Mouse (Mus musculus): Measurements from ENCODE around the gene Sgo2a. TPM values are rescaled to one million over a fixed set of nuclear protein-coding genes. Genes with fewer than 3 reads are reported as not detected.

The Sgo2a gene
- polyA plus RNA-seq, 1 experiment: 1.6 TPM

DNA sequence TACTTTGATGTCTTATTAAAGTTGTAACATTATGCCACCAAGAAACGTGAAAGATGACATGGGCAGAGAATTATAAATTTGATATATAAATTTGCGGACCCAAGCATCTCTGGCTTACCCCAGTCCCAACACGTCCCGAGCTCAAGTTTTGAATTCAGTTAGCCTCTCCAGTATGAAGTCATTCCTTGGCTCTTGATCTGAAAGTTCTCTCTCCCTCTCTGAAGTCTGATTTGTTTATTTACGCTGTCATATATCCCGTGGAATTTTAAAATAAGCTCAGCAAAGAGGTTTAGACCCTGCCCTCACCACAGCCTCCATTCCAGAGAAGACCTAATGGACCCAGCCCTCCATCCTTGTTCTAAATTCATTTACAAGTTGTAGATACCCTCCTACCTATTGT lies 73.4 kb downstream of the Sgo2a start:
- Histone ChIP-seq H3K79me2 (ENCODE audit: control insufficient read depth, insufficient read depth) (no peaks in the 10 kb centered on the region), H3K36me3 (ENCODE audit: control insufficient read depth, insufficient read depth) (peaks cover 32% of the 10 kb centered on the region), H3K4me2 (ENCODE audit: low read depth) (no peak overlapping the region), H3K4me3 (no peak overlapping the region), H3ac (ENCODE audit: control insufficient read depth, insufficient read length) (no peak overlapping the region), H3K27me3 (ENCODE audit: control insufficient read depth, insufficient read depth, insufficient read length) (no peaks in the 10 kb centered on the region)
- TF ChIP-seq USF1 (IDR thresholded peaks at IDR 0.05; ENCODE audit: low read depth): no peak

DNA sequence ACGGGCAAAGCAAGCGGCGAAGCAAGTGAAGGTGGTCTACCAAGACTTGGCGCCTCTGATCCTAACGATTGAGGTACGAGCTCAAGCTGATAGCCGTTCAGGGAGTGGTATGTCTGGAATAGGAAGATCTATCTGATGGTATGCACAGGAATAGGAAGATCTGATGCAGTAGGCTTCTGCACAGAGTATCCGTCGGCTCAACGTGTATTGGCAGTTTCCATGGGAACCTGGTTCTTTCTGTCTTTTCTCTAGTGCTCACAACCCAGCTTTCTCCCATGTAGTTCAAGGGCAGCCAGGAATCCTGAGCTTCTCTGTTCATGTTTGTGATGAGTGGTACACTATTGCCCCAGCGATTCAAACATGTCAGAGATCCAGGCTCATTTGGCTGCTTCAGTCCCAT lies 74.3 kb downstream of the Sgo2a start:
- Histone ChIP-seq H3ac (ENCODE audit: control insufficient read depth, insufficient read length) (no peak overlapping the region), H3K27me3 (ENCODE audit: control insufficient read depth, insufficient read depth, insufficient read length) (no peaks in the 10 kb centered on the region), H3K4me2 (ENCODE audit: low read depth) (no peak overlapping the region), H3K79me2 (ENCODE audit: control insufficient read depth, insufficient read depth) (no peaks in the 10 kb centered on the region), H3K36me3 (ENCODE audit: control insufficient read depth, insufficient read depth) (peaks cover 28% of the 10 kb centered on the region), H3K4me3 (no peak overlapping the region)
- TF ChIP-seq E2F4 (IDR thresholded peaks at IDR 0.05; ENCODE audit: insufficient read depth): no peak
- TF ChIP-seq SRF (IDR thresholded peaks at IDR 0.05; ENCODE audit: control insufficient read depth, insufficient read length, low read depth): no peak
- TF ChIP-seq TCF3 (IDR thresholded peaks at IDR 0.05; ENCODE audit: insufficient read length, low read depth): no peak
- no peak for TF ChIP-seq POLR2A (IDR thresholded peaks at IDR 0.05; ENCODE audit: insufficient read length, low read depth)
- TF ChIP-seq TCF12 (IDR thresholded peaks at IDR 0.05; ENCODE audit: insufficient read depth, poor library complexity, severe bottlenecking): no peak
- TF ChIP-seq USF1 (IDR thresholded peaks at IDR 0.05; ENCODE audit: low read depth): no peak
- TF ChIP-seq CEBPB (IDR thresholded peaks at IDR 0.05; ENCODE audit: insufficient read depth, poor library complexity, severe bottlenecking): no peak
- TF ChIP-seq MYOG (IDR thresholded peaks at IDR 0.05; ENCODE audit: control insufficient read depth in 1 of 3, insufficient read depth in 1 of 3, insufficient read length in 2 of 3, low read depth in 2 of 3): no peak
- no peak for TF ChIP-seq MYOD1 (IDR thresholded peaks at IDR 0.05; ENCODE audit: control insufficient read depth in 1 of 3, insufficient read length in 2 of 3, low read depth in 2 of 3)

GRCm38 (mm10) chr1:58071006-58071405 lies 75.2 kb downstream of the Sgo2a start:
- Histone ChIP-seq H3K36me3 (ENCODE audit: control insufficient read depth, insufficient read depth) (peaks cover 27% of the 10 kb centered on the region), H3K79me2 (ENCODE audit: control insufficient read depth, insufficient read depth) (no peaks in the 10 kb centered on the region), H3ac (ENCODE audit: control insufficient read depth, insufficient read length) (no peak overlapping the region), H3K4me2 (ENCODE audit: low read depth) (no peak overlapping the region), H3K4me3 (no peak overlapping the region), H3K27me3 (ENCODE audit: control insufficient read depth, insufficient read depth, insufficient read length) (no peaks in the 10 kb centered on the region)
- TF ChIP-seq POLR2AphosphoS2 (IDR thresholded peaks at IDR 0.05; ENCODE audit: insufficient read length, low read depth) (no peak), TCF3 (IDR thresholded peaks at IDR 0.05; ENCODE audit: insufficient read length, low read depth) (no peak), CEBPB (IDR thresholded peaks at IDR 0.05; ENCODE audit: insufficient read depth, poor library complexity, severe bottlenecking) (no peak), E2F4 (IDR thresholded peaks at IDR 0.05; ENCODE audit: insufficient read depth) (no peak), REST (IDR thresholded peaks at IDR 0.05; ENCODE audit: insufficient read depth, insufficient read length) (no peak), MAX (IDR thresholded peaks at IDR 0.05; ENCODE audit: low read depth) (no peak), USF1 (IDR thresholded peaks at IDR 0.05; ENCODE audit: low read depth) (no peak), TCF12 (IDR thresholded peaks at IDR 0.05; ENCODE audit: insufficient read depth, poor library complexity, severe bottlenecking) (no peak), MYOD1 (IDR thresholded peaks at IDR 0.05; ENCODE audit: control insufficient read depth in 1 of 3, insufficient read length in 2 of 3, low read depth in 2 of 3) (no peak), MYOG (IDR thresholded peaks at IDR 0.05; ENCODE audit: control insufficient read depth in 1 of 3, insufficient read depth in 1 of 3, insufficient read length in 2 of 3, low read depth in 2 of 3) (no peak), POLR2A (IDR thresholded peaks at IDR 0.05; ENCODE audit: insufficient read length, low read depth) (no peak), SRF (IDR thresholded peaks at IDR 0.05; ENCODE audit: control insufficient read depth, insufficient read length, low read depth) (no peak)

DNA sequence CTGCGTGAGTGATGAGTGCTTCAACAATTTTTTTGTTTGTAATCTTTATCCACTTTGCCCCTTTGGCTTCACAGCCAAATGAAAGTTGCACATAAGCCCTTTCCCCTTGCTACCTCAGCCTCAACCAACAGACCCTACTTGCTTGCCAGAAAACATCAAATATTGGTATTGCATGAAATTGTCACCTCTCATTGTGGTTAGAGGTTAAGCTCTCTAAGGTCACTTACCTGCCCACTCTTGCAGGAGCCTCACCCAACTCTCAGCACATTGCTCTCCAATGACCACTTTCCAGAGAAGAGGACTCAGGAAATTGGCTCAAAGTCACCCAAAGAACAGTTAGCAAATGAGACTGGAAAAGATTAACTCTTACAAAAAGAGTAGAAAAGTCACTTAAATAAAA lies 75.7 kb downstream of the Sgo2a start:
- Histone ChIP-seq H3K27me3 (ENCODE audit: control insufficient read depth, insufficient read depth, insufficient read length) (no peaks in the 10 kb centered on the region), H3ac (ENCODE audit: control insufficient read depth, insufficient read length) (no peak overlapping the region), H3K4me2 (ENCODE audit: low read depth) (no peak overlapping the region), H3K4me3 (no peak overlapping the region), H3K79me2 (ENCODE audit: control insufficient read depth, insufficient read depth) (no peaks in the 10 kb centered on the region), H3K36me3 (ENCODE audit: control insufficient read depth, insufficient read depth) (peaks cover 28% of the 10 kb centered on the region)
- TF ChIP-seq POLR2AphosphoS2 (IDR thresholded peaks at IDR 0.05; ENCODE audit: insufficient read length, low read depth) (no peak), USF1 (IDR thresholded peaks at IDR 0.05; ENCODE audit: low read depth) (no peak), MYOG (IDR thresholded peaks at IDR 0.05; ENCODE audit: control insufficient read depth in 1 of 3, insufficient read depth in 1 of 3, insufficient read length in 2 of 3, low read depth in 2 of 3) (no peak), TCF12 (IDR thresholded peaks at IDR 0.05; ENCODE audit: insufficient read depth, poor library complexity, severe bottlenecking) (no peak), MYOD1 (IDR thresholded peaks at IDR 0.05; ENCODE audit: control insufficient read depth in 1 of 3, insufficient read length in 2 of 3, low read depth in 2 of 3) (no peak), CEBPB (IDR thresholded peaks at IDR 0.05; ENCODE audit: insufficient read depth, poor library complexity, severe bottlenecking) (no peak), POLR2A (IDR thresholded peaks at IDR 0.05; ENCODE audit: insufficient read length, low read depth) (no peak), REST (IDR thresholded peaks at IDR 0.05; ENCODE audit: insufficient read depth, insufficient read length) (no peak), E2F4 (IDR thresholded peaks at IDR 0.05; ENCODE audit: insufficient read depth) (no peak), TCF3 (IDR thresholded peaks at IDR 0.05; ENCODE audit: insufficient read length, low read depth) (no peak), SRF (IDR thresholded peaks at IDR 0.05; ENCODE audit: control insufficient read depth, insufficient read length, low read depth) (no peak), MAX (IDR thresholded peaks at IDR 0.05; ENCODE audit: low read depth) (no peak)

- Histone ChIP-seq H3K36me3 (ENCODE audit: control insufficient read depth, insufficient read depth) (peaks cover 31% of the 10 kb centered on the region), H3K4me3 (no peak overlapping the region), H3K79me2 (ENCODE audit: control insufficient read depth, insufficient read depth) (no peaks in the 10 kb centered on the region), H3K27me3 (ENCODE audit: control insufficient read depth, insufficient read depth, insufficient read length) (no peaks in the 10 kb centered on the region), H3K4me2 (ENCODE audit: low read depth) (no peak overlapping the region), H3ac (ENCODE audit: control insufficient read depth, insufficient read length) (no peak overlapping the region)
- TF ChIP-seq E2F4 (IDR thresholded peaks at IDR 0.05; ENCODE audit: insufficient read depth) (no peak), SRF (IDR thresholded peaks at IDR 0.05; ENCODE audit: control insufficient read depth, insufficient read length, low read depth) (no peak), CEBPB (IDR thresholded peaks at IDR 0.05; ENCODE audit: insufficient read depth, poor library complexity, severe bottlenecking) (no peak), MAX (IDR thresholded peaks at IDR 0.05; ENCODE audit: low read depth) (no peak), POLR2AphosphoS2 (IDR thresholded peaks at IDR 0.05; ENCODE audit: insufficient read length, low read depth) (no peak), REST (IDR thresholded peaks at IDR 0.05; ENCODE audit: insufficient read depth, insufficient read length) (no peak), TCF3 (IDR thresholded peaks at IDR 0.05; ENCODE audit: insufficient read length, low read depth) (no peak), MYOG (IDR thresholded peaks at IDR 0.05; ENCODE audit: control insufficient read depth in 1 of 3, insufficient read depth in 1 of 3, insufficient read length in 2 of 3, low read depth in 2 of 3) (no peak), TCF12 (IDR thresholded peaks at IDR 0.05; ENCODE audit: insufficient read depth, poor library complexity, severe bottlenecking) (no peak), MYOD1 (IDR thresholded peaks at IDR 0.05; ENCODE audit: control insufficient read depth in 1 of 3, insufficient read length in 2 of 3, low read depth in 2 of 3) (no peak), USF1 (IDR thresholded peaks at IDR 0.05; ENCODE audit: low read depth) (no peak), POLR2A (IDR thresholded peaks at IDR 0.05; ENCODE audit: insufficient read length, low read depth) (no peak)
These were observed 76.6 kb downstream of the Sgo2a start for GRCm38 (mm10) chr1:58072416-58072815.
